Mouse (Mus musculus) ovary, postnatal 10 days (tissue): ENCODE results near the gene Pdzd2.

ENCODE experiments used
- DNase-seq: peaks from one replicate; pipeline ENCODE4 v3.0.0; 2022; ENCODE audit warnings: low spot score

Pdzd2 gene

DNA sequence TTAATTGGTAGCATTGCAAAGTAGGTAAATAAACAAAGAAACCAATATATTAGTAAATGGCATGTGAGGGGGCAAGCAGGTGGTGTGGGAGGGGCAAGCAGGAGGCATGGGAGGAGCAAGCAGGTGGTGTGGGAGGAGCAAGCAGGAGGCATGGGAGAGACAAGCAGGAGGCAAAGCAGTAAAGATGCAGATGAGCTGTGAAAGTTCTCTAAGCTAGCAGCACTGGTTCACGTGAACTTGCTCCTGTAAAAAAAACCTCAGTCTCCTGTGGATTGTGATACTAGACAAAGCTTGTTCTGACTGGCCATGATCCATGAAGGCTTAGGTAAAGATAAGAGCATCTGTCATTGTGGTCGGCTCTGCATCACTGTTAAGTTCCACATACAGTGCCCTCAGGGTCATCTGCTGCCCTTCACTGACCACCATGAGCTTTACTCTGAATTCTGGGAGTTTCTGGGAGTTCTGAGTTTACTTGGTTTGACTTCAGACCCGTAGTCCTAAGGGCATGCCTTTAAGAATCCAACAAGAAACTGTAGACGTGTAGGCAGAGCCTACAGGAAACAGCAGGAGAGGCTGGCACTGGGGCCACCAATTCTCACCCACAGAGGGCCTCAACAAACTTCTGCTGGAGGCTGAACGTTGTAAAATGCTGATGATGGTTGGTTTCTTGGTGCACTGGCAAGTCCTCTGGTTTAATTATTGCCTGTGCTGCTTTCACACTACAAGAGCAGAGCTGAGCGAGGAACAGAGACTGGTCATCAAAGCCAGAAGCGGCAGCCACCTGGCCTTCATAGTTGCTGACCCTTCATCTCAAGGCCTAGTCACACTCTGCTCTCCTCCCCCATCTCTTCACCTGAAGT, 309.9 kb downstream of the Pdzd2 start:
- no peak for DNase-seq

DNA sequence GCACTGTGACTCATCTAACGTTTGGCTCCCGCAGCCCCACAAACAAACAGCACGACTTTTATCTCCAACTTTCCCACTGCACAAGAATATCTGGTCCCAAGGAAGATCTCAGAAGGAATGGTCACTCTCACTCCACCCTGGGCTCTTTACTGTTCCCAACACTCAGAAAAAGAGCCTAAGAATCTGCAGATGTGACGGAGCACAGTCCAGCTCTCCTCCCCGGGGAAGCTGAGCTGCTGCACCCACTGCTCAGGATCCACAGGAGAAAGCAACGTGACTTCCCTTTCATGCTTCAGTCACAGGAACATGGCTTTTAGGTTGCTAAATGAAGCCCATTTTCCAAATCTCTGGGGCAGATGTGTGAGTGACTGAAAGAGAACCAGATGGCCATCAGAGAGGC, 311.9 kb downstream of the Pdzd2 start:
- no peak for DNase-seq

DNA sequence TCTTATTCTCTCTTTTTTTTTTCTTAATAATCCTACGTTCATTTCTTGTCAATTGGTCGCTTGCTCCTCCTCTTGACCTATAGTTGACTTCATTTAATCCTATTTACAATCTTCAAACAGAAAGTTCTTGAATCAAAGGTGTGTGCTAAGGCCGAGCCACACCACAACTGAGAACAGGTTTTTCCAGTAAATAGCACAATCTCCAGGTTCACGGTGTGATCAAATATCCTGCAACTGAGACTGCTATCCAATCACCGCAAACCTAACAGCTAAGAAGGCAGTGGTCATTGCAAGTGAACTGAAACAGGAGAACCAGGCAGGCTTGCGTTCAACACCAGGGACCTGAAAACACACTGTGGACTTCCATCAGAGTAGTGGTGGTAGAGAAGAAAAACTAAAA, 313.4 kb downstream of the Pdzd2 start:
- no peak for DNase-seq

- no peak for DNase-seq
Observed at GRCm38 (mm10) chr15:12425049-12425627, 314.6 kb downstream of the Pdzd2 start.

DNA sequence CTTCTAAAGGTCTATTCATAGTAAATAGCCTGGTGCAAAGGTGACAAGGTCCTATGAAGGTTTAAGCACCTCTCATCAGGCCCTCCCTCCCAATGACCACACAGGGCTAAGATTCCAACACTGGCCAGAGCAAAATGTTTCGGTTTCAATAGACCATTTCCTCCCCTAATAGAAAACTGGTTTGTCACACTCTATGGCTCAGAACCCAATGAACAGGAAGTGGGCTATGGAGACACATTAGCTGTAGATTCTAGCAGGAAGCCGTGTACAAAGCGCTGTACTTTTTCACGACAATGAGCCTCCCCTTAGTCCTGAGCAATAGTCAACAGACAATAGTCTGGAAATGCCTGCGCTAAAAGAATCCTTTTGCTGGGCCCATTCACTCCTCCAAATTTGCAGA, 315.5 kb downstream of the Pdzd2 start:
- no peak for DNase-seq

GRCm38 (mm10) chr15:12420915-12421314, 318.8 kb downstream of the Pdzd2 start:
- no peak for DNase-seq

- DNase-seq, result no peak
Observed at GRCm38 (mm10) chr15:12420376-12420775, 319.3 kb downstream of the Pdzd2 start.

DNA sequence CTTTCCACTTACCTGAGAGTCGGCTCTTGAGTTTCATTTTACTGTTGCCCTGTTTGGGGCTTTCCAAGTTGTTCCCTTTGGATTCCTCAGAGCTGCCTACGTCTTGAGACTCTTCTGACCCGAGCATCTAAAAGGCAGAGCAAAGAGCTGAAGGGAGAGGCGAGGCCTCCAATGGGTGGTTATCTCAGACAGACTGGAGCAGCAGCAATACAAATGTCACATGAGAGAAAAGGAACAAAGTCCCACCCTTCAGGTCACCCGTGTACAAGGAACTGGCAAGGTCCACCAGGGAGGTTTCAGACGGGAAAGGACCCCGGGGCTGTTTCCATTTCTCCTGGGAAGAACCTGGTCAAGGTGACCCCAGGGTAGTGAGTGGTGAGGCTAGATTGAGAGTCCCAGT, 320.3 kb downstream of the Pdzd2 start:
- DNase-seq, result no peak

DNA sequence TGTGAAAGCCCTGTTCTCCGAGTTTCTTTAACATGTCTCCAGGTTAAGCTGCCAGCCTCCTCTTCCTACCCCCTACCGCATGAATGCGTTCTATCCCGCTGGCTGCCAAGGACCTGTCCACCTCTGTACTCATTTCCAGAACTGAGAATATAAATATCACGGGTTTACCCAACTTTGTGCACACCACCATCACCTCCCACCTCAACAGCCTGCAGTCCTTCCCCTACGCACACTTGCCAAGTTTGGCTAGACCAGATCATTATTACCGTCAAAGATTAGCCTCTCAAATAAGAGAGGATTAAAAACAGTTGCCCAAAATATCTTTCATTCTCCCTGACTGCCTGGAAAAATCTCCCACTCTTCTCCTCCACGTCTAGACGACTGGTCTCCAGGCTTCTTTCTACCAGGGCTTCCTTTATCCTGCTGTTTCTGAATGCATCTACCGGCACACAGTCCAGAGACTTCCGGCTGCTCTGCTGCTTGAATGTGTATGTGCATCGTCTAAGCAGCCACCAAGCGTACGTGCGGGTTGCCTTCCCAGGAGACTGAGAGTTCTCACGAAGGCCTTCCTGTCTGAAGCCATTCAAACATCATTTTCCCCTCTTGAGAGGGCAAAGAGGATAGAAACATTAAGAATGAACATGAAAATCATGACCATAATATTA, 324.1 kb downstream of the Pdzd2 start:
- DNase-seq, result no peak

DNA sequence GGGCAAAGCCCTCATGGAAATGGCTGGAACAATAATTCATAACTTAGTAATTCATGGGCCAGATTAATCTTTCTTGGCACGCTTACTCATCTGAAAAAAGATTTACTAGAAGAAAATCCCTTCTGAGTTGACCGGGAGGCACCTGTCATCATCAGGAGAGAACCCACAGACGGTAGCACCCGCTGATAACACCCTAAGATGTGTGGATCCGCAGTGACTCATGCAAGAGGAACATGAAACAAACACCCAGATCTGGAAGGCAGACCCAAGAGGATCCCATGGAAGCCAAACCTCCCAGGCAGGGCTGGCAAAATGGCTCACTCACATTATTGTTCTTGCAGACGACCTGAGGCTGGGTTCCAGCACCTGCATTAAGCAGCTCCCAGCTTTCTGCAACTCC, 325.0 kb downstream of the Pdzd2 start:
- DNase-seq, result no peak

DNA sequence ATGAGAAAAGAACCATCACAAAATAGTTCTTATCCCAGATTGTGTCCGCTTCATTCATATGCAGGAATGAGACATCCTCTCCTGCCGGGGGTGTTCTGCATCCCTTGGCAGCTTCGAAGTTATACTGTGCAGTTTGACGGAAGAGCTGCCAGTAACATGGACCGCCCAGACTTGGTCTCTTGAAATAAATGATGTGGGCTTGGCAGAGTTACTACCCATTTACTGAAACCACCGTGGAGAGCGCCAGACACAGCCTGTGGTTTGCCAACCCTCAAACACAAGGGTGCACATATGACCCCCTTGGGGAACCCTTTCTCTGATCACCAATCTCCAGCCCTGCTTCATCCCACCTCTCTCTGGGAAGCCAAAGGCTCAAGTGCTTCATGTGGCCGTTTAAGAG, 331.5 kb downstream of the Pdzd2 start:
- DNase-seq, result no peak

DNA sequence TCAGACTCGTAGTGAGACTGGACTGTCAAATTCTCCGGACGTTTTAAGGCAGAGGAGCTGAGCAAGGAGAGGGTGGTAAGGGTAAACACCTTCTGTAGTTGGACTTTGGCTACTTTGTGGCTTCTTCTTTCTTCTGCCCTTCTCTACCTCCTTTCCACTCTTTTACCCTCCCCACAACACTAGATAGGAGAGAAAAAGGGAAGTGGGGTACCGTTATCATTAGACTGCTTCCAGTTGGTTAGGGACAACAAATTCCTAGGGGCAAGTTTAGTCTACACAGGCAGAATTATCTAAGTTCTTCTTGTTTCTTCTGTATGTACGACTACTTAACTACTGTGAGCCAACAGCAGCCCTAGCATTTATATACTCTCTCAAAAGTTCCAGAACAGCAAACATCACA, 334.1 kb downstream of the Pdzd2 start:
- no peak for DNase-seq

GRCm38 (mm10) chr15:12397032-12397431, 342.7 kb downstream of the Pdzd2 start:
- DNase-seq, result no peak

GRCm38 (mm10) chr15:12394758-12395157, 345.0 kb downstream of the Pdzd2 start:
- no peak for DNase-seq

DNA sequence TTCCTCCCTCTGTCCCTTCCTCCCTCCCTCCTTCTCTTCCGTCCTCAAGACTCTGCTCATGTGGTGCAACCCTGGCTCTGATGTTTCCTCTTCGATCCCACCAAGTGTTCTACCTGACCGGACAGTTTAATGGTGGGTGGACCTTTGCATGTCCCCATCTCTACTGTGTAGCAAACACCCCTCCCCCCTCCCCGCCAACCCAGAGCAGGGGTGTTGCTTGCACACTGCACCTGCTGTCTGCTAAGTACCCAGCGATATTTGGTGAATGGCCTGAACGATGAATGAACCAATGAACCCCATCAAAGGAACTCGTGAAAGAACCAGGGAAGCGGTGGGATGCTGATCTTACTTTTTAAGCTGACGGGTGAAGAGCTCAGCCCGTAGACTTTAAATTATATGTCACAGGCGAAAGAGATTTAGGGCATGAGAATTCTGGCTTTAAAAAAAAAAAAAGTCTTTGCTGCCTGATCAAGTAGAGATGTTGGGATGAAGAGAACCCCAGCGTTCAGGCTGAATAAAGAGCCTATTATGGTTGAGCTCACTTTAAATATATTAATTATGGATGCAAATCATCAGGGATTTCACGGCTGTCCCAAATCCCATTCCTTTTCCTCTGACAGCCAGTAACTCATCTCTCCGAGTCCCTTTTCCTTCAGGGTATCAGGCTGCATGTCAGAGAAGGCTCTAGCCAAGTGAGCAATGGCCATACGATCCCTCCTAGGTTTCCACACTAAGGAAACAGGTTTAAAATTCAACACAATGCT, 350.8 kb downstream of the Pdzd2 start:
- no peak for DNase-seq

DNA sequence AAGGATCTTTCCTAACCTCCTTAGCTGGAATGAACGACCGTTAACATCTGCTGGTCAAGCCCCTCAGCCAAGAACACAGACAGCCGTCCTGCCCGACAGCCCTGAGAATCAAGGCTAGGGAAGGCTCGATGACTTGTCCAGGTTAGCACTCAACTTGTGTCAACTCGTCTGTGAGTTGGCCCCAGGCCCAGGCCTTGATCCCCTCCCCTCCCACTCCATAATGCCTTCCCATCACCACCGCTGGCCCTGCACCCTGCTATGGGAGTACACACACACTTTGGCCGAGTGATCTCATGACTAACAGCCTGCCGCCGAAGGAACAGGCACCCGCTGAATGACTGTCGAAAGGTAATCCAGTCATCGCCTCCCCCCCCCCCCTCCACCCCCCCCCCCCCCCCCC, 355.0 kb downstream of the Pdzd2 start:
- no peak for DNase-seq

GRCm38 (mm10) chr15:12380548-12380947, 359.2 kb downstream of the Pdzd2 start:
- no peak for DNase-seq

DNA sequence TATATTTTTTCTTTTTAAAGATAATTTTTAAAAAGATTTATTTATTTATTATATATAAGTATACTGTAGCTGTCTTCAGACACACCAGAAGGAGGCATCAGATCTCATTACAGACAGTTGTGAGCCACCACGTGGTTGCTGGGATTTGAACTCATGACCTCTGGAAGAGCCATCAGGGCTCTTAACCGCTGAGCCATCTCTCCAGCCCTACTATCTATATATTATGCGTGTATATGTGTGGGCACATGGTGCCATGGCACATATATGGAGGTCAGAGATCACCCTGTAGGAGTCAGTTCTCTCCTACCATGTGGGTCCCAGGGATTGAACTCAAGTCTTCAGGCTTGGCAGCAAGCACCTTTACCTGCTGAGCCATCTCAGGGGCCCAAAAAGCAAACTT, 359.7 kb downstream of the Pdzd2 start:
- no peak for DNase-seq

DNA sequence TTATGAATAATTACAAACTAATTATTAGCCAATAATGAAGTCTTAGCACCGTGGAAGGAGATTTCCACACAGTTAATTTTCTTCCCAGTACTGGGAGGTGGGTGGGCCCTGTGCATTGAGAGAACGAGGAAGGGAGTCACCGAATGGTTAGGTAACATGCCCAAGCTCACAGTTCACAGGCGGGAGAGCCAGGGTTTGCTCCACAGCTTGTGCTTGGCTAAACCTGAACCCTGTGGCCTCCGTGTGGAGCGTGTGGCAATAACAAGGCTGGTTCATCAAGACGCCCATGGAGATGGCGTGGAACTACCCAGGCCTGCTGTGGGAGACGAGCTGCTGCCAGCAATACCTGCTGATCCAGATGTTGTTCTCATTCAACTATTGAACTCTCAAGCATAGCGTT, 361.9 kb downstream of the Pdzd2 start:
- DNase-seq, result no peak

GRCm38 (mm10) chr15:12376491-12377069, 363.1 kb downstream of the Pdzd2 start:
- DNase-seq, result no peak

DNA sequence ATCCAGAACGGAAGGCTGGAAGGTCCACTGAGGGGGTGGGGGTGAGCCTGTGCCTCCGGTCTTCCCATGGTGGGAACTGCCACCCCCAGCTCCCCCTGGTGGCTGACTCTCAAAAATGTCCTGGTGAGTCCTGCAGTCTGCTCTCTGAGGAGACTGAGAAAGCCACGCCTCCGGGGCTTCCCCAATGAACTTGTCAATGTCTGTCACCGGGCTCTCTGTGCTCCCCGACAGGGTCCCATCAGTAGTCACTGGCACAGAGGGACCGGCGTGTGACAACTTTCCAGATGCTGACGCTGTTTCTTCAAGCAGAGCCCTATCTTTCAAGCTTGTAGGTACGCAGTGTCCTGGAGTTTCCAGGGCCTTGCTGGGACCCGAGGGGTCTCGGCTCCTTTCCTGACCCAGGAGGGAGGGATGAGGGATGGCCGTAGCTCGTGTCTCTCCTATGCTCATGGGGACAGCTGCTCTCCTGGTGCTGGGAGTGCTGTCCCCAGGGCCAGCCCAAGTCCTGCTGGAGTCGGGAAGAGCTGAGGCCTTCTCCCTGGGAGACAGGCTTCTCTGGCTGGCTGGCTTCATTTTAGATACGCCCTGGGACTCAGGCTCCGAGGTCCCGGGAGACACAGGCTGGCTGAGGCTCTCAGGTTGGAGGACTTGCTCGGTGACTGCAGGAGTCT, 363.9 kb downstream of the Pdzd2 start:
- DNase-seq, result peak; percentile 53

- no peak for DNase-seq
Observed at GRCm38 (mm10) chr15:12374916-12375315, 364.8 kb downstream of the Pdzd2 start.
